Mouse (Mus musculus) frontal cortex, postnatal 36 days (tissue): ENCODE measurements at regions not wholly inside any gene's neighbourhood (a gene's known extent, or its start where the extent isn't known, plus 50 kb on each side); places are given as distances from the start of the nearest gene placed in this dataset.
"Not testable (repeated sequence)": the region's sequence is repeated elsewhere in the genome, so short reads cannot be mapped to it uniquely, and the experiment has no call there.

Source experiments
- DNase-seq, 2 experiments: peaks; one replicate each; pipeline ENCODE4 v3.0.0; 2022; ENCODE audit warnings: low spot score in 2 of 2

GRCm38 (mm10) chr7:52170176-52170921, 154.8 kb upstream of the 1700015G11Rik start:
- DNase-seq: no peak

DNA sequence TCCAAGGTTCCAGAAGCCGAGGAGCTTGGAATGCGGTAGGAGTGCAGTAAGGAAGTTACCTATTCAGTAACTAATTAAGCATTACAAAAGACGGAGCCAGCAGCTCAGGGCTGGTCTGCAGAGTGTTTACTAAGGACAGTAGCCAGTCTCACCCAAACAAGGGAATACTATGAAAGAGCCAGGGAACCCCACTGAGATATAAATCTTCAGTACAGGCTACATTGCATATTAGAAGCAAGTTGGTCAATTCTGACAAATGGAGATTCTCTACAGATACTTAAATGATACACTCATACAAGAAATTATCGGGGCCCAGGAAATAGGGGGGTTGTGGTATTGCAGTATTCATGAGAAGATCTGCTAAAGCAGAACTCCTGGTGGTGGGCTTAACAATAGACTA, 148.5 kb upstream of the 1700015G11Rik start:
- DNase-seq: not testable (repeated sequence)

- peak in 1 of 2 experiments; percentile 7 for DNase-seq
These were observed 143.9 kb upstream of the 1700015G11Rik start for GRCm38 (mm10) chr7:52159410-52159809.

- DNase-seq: peak in 1 of 2 experiments; percentile 6
These were observed 142.2 kb upstream of the 1700015G11Rik start for GRCm38 (mm10) chr7:52157753-52158152.

- no peak for DNase-seq
These were observed 104.7 kb upstream of the 1700015G11Rik start for GRCm38 (mm10) chr7:52120189-52120588.
